Mouse (Mus musculus) c-Kit-positive CD71-negative TER-119-negative erythroid progenitor cells, embryonic 14.5 days (primary cell): Measurements from ENCODE around the gene Hsf2bp.

Experiments used
- DNase-seq: peaks from one replicate; pipeline ENCODE4 v3.0.0-alpha.2; 2013; ENCODE audit warnings: low read depth

Hsf2bp gene

DNA sequence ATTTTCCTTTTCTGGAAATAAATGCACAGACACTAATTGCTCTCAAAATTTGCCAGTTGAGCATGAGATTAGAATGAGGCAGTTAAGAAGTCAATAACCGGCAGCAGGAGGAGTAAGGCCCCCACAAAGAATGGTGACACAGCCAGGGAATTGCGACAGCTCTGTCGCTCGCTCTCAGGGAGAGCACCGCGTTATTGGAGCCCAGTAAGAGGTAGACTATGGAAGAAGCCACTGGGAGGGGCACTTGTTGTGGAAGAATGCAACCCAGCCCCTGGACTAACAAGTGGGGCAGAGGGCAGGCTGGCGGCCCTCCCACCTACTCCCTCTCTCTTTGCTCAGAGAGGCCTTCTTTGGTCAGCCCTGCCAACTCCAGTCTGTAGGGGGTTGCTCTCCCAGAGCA, 4.5 kb downstream of the Hsf2bp start:
- DNase-seq, result no peak

- DNase-seq, result no peak
Observed at GRCm38 (mm10) chr17:32028301-32028700, 7.8 kb downstream of the Hsf2bp start.

GRCm38 (mm10) chr17:32027666-32028065, 8.5 kb downstream of the Hsf2bp start:
- DNase-seq, result peak; percentile 25

DNA sequence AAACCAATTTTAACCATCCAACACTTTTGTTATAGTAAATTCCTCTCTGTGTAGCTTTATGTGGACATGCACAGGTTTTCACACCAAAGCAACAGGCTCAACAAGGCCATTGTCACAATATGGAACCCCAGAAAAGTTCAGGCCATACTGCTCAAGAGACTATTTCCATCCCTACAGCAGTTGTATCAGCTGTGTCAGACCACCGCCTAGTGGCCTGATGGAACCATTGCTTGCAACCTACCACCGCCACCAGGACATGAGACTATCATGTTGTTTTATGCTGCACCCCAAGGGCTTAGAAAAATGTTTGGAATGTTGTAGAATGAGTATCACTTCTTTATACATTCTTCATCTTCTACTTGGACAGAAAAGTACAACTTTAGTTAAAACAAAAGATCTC, 10.8 kb downstream of the Hsf2bp start:
- peak; percentile 50 for DNase-seq

- no peak for DNase-seq
Observed at GRCm38 (mm10) chr17:32024671-32025073, 11.5 kb downstream of the Hsf2bp start.

- DNase-seq, result peak; percentile 17
Observed at GRCm38 (mm10) chr17:32023088-32023487, 13.1 kb downstream of the Hsf2bp start.

DNA sequence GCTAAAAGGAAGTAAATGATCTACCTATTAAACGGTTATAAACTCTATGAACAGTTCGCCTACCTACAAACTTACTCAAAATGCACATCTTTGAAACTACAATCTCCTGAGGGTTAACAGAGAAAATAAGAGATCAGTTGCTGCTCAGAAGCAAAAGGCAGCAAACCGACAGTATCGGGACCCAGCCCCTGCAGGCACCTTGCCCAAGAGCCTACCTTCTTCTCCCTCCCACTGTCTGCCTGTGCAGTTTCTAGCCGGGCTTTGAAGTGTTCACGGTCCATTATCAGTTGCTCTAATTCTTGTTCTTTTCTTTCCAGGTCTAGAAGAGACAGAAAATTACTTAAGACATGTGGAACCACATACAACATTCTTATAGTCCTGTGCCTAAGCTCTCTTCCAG, 13.6 kb downstream of the Hsf2bp start:
- no peak for DNase-seq

GRCm38 (mm10) chr17:32021981-32022380, 14.2 kb downstream of the Hsf2bp start:
- no peak for DNase-seq

- no peak for DNase-seq
Observed at GRCm38 (mm10) chr17:32018127-32018894, 17.8 kb downstream of the Hsf2bp start.

- DNase-seq, result no peak
Observed at GRCm38 (mm10) chr17:32016481-32016880, 19.7 kb downstream of the Hsf2bp start.

- DNase-seq, result no peak
Observed at GRCm38 (mm10) chr17:32013659-32014058, 22.5 kb downstream of the Hsf2bp start.

GRCm38 (mm10) chr17:32012254-32012653, 23.9 kb downstream of the Hsf2bp start:
- DNase-seq, result no peak

GRCm38 (mm10) chr17:32011694-32012093, 24.5 kb downstream of the Hsf2bp start:
- DNase-seq, result no peak

DNA sequence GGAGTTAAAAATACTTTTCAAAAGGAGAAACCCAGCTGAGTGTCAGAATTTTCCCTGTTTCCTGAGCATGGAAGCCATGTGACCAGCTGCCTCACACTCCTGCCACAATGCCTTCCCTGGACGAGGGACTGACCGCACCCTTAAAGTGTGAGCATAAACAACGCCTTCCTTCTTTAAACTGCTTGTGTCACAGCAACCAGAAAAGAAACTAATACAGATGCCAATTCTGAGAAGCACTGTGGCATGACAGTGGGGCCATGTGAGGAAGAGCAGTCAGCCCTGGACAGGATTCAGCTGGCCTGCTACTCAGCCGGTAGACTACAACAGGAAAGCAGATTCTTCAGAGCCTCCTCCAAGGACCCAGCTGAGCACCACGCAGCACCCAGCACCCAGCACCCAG, 29.3 kb downstream of the Hsf2bp start:
- no peak for DNase-seq

DNA sequence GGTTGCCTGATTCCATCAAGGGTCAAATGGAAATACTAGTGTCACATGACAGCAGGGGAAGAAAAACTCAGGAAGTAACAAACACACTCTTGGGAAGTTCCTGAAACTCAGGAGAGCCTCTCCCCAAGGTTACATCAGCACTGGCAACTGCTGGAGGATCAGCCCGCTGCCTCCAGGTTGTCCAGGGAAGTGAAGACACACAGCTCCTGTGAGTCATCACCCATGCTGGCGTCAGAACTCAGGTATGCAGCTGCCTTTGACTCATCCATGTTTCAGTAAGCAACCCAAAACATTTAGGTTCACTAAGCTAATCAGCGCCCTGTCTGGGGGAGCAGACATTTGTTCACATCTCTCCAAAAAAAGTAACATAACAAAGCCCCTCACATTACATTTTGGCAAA, 32.9 kb downstream of the Hsf2bp start:
- no peak for DNase-seq

- no peak for DNase-seq
Observed at GRCm38 (mm10) chr17:31998351-31998750, 37.8 kb downstream of the Hsf2bp start.

GRCm38 (mm10) chr17:31996331-31996730, 39.8 kb downstream of the Hsf2bp start:
- DNase-seq, result no peak

DNA sequence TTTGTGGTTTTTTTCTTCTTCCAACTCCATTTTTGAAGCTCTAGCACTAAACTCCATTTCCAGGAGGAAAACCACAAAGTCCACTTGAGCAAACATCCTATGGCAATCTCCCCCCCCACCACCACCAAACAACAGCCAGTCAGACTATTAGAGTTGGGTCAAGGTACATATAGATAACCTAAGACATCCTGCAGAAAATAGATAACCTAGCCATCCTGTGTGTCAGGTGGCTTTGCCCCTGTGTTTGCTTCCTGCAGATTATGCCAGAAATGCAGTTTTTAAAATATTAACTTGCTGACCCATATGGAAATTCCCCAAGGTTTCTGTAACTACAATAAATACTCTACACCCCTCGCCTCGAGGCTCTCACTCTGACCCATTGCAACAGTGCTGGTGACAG, 40.4 kb downstream of the Hsf2bp start:
- DNase-seq, result no peak

DNA sequence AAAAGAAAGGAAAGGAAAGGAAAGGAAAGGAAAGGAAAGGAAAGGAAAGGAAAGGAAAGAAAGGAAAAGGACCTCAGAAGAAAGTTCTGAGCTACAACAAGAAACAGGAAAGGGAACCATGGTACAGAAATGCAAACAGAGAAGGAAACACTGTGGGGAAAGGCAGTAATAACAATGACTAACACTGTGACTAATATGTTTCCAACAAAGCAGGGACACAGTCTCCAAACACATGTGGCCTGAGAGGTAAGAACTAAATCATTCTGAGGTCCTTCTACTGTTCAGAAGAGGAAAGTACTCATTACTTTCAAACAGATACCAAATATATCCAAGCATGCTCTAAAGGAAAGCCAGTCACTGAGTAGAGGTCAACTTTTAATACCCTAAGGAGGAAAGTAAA, 42.0 kb downstream of the Hsf2bp start:
- DNase-seq, result peak; percentile 18

DNA sequence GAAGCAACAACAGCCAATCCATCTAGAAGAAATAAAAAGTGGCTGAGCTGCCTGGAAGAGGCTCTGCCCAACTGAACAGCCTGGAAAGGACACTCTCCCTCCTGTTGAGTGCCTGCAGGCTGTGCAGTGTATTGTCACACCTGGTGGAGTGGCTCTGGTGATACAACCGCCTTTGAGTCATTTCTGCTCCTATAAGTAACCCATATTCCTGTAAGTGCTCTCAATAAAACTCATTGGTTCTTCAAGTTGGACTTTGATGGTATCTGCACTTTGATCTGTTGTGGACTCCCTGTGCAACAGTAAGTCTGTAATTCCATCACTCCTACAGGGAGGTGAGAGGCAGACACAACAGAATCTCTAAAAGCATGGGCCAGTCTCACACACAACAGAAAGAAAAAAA, 42.8 kb downstream of the Hsf2bp start:
- DNase-seq, result no peak

DNA sequence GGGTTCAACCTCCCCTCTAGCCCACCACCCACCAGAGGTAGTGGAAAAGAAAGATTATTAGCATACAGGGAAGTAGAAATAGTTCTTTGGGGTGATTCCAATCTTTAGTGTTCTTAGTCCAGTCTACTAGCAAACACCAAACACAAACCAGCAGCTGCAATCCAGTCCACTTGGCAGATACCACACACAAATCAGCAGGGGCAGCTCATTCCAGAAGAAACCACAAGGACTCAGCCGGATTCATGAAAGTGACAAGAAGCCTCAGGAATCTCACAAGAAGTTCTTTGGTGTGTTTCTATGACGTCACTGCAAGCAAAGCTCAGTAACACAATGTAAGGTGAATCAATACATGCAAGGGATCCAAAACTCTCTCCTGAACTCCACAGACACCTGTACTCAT, 44.1 kb downstream of the Hsf2bp start:
- no peak for DNase-seq

DNA sequence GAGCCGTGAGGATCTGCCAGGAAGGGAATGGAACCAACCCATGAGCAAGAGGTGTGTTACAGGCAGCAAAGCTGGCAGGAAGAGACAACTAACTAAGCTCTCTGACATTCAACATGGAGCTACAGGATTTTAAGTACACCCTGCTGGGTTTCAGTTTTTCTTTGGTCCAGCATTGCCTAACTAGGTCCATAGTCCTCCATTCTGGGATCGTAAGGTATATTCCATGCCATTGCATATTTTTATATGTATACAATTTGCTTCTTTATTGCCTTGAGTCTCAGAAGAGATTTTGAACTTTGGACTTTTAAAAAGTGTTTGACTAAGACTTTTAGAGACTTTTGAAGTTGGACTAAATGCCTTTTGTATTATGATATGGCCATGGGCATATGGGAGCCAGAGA, 47.1 kb downstream of the Hsf2bp start:
- no peak for DNase-seq

- DNase-seq, result no peak
Observed at GRCm38 (mm10) chr17:31986915-31987314, 49.2 kb downstream of the Hsf2bp start.

- no peak for DNase-seq
Observed at GRCm38 (mm10) chr17:31983491-31983890, 52.7 kb downstream of the Hsf2bp start.
